Mouse (Mus musculus): ENCODE data around the gene Syce1l.

- no peak for TF ChIP-seq CTCF (IDR thresholded peaks at IDR 0.05; ENCODE audit: low read depth)
- no peak for TF ChIP-seq EP300 (IDR thresholded peaks at IDR 0.05; ENCODE audit: low read depth)
These were observed at the start of gene Syce1l for GRCm38 (mm10) chr8:113642926-113643325.

Measured in heart, postnatal 0 days (tissue).